Mouse (Mus musculus) cerebellum, adult 2 months (tissue): Measurements from ENCODE around the gene Ddx3x.

Experiments used
- CTCF ChIP-seq: fragments of 200-500 bp; IDR thresholded peaks from 2 replicates; pipeline ENCODE4 v1.5.1; 2011; ENCODE audit warnings: low read depth, mild to moderate bottlenecking, control low read depth, low read length, moderate library complexity, borderline replicate concordance; ENCODE audit not compliant: insufficient read depth
- POLR2A ChIP-seq: fragments of 200-500 bp; IDR thresholded peaks from 2 replicates; pipeline ENCODE4 v1.6.1; 2011; ENCODE audit warnings: low read length, control low read depth, borderline replicate concordance; ENCODE audit not compliant: insufficient read depth

DNA sequence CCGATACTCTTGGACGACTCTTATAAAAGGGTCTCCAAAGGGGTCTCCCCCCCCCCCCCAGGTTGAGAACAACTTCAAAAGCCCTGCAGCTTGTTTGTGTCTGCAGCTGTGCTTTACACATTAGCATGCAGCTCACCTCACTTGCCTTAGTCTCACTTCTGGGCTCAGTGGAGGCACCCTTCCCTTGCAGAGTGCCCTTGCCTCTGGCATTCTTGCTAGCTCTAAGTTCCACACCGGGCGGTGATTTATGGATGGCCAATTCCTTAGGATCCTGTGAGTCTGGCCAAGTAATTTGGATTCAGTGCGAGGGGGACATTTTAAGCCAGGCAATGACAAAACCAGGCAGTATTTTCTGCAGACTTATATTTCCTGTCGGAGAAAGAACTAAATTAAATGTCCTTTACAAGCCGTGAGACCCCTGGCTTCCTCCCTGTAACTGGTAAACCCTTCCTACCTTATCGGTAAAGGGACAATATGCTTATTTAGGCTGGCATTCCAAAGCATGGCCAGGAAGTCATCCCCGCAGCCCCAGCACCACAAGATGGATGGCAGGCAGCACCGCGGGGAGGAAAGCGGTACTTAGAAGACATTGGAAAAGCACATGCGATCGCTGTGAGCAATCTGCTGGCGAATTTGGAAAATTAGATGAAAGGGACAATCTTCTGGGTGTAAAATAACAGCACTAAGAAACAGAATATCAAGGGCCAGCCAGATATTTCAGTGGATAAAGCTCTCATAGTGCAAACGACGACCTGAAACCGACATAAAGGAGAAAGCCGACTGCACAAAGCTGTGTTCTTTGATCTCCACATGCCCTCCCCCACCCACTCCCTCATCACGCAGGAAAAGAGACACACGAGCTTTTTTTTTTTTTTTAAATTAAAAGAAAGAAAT, 39.1 kb upstream of the Ddx3x start:
- TF ChIP-seq CTCF, result no peak
- TF ChIP-seq POLR2A, result no peak
